Mouse (Mus musculus) ES-Bruce4 (cell line): ENCODE data around the gene Tmem139.

Source experiments
- CTCF ChIP-seq: IDR thresholded peaks from one replicate; pipeline ENCODE4 v1.8.1; 2011; ENCODE audit warnings: low read depth, low read length
- EP300 ChIP-seq: IDR thresholded peaks from 2 replicates; pipeline ENCODE4 v1.6.1; 2011; ENCODE audit warnings: low read depth, low read length; ENCODE audit not compliant: insufficient read depth

DNA sequence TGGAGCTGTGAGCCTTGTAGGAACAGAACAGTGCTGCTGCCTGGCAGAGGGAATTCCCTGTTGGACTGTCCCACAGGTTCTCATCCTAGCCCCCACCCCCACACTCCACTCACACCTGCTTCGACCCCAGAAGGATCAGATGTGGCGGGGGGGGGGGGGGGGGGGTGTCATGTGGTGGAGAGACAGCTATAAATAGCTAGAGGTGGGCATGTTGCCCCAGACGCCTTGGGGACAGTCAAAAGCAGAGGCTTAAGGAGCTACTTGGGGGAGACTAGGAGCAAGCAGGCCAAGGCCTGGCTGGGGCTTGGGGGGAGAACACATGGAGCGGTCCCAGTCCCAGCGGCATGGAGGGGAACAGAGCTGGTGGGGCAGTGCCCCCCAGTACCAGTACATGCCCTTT lies 24.7 kb downstream of the Tmem139 start, which contains the start of gene Clcn1:
- TF ChIP-seq CTCF (no peak), EP300 (no peak)
